In genomic region chr14:57622934-57623333, GRCm38 (mm10) we compare ENCODE assay signal across 30 mouse cellular contexts. TPM values are rescaled to one million over a fixed set of nuclear protein-coding genes. Genes with fewer than 3 reads are reported as not detected.
A peak's percentile ranks its signal among the peaks of the same experiment; 100 is the strongest.
DNase-seq lines count a peak whose midpoint lies in the region; ATAC-seq and TF ChIP-seq lines count a peak whose summit lies in the region.
"Had no signal": no experiment of that assay in that cellular context is flagged by ENCODE, and none has a peak within 500 bp of the region (broad histone marks: within the 10 kb centered on the region; RNA-seq: fewer than 3 reads in every experiment).

No protein-coding gene starts in this region.

- H3K27me3 ChIP-seq in MEL (ENCODE audit: control insufficient read depth in 1 of 2, insufficient read depth in 2 of 2, low read length in 2 of 2): no peaks in the 10 kb centered on the region
- no peaks in the 10 kb centered on the region for H3K27me3 ChIP-seq in liver, embryonic 13.5 days
- H3K27me3 ChIP-seq: embryonic facial prominence, embryonic 13.5 days; forebrain, embryonic 13.5 days; heart, embryonic 15.5 days; kidney, embryonic 15.5 days; midbrain, embryonic 13.5 days; neural tube, embryonic 13.5 days had no signal

- H3K36me3 ChIP-seq in MEL (ENCODE audit: control insufficient read depth in 1 of 2, insufficient read depth in 2 of 2, low read length in 2 of 2): peaks cover 20 to 26% of the 10 kb centered on the region in 2 experiments
- peaks cover 71% of the 10 kb centered on the region for H3K36me3 ChIP-seq in liver, embryonic 13.5 days

- no peak for TF ChIP-seq POLR2A in MEL (IDR thresholded peaks at IDR 0.05; ENCODE audit: control insufficient read depth in 1 of 2, insufficient read depth in 1 of 2, low read depth in 1 of 2, low read length in 2 of 2, poor library complexity in 1 of 2)

- no peak overlapping the region for H3K9ac ChIP-seq in MEL (ENCODE audit: control insufficient read depth, low read depth, low read length, poor library complexity, severe bottlenecking)
- H3K9ac ChIP-seq in liver, embryonic 13.5 days: no peak overlapping the region
- H3K9ac ChIP-seq: embryonic facial prominence, embryonic 13.5 days; forebrain, embryonic 13.5 days; heart, embryonic 15.5 days; kidney, embryonic 15.5 days; lung, embryonic 14.5 days; midbrain, embryonic 13.5 days; neural tube, embryonic 13.5 days had no signal

- no peak overlapping the region for H3K4me3 ChIP-seq in MEL (ENCODE audit: control insufficient read depth in 1 of 2, insufficient read depth in 1 of 2, low read depth in 2 of 2, low read length in 2 of 2)
- no peak overlapping the region for H3K4me3 ChIP-seq in liver, embryonic 13.5 days (replicated peaks)
- H3K4me3 ChIP-seq: embryonic facial prominence, embryonic 13.5 days; erythroblast, embryonic 14.5 days; forebrain, embryonic 13.5 days; heart, embryonic 15.5 days; kidney, embryonic 15.5 days; layer of hippocampus, adult 2 months; midbrain, embryonic 13.5 days; neural tube, embryonic 13.5 days had no signal

- TF ChIP-seq CTCF in MEL (IDR thresholded peaks at IDR 0.05 in 2 of 3, conservative IDR thresholded peaks at IDR 0.05 in 1 of 3; ENCODE audit: control insufficient read depth in 1 of 3, insufficient read depth in 1 of 3, low read depth in 2 of 3, low read length in 3 of 3, poor library complexity in 1 of 3, severe bottlenecking in 1 of 3): no peak

- peak; percentile 70 to 78 for TF ChIP-seq EP300 in MEL (IDR thresholded peaks at IDR 0.05; ENCODE audit: low read depth in 1 of 2, low read length in 2 of 2)

- H3K4me1 ChIP-seq in MEL (ENCODE audit: control insufficient read depth in 1 of 2, insufficient read depth in 2 of 2, low read length in 2 of 2): peaks cover 7 to 11% of the 10 kb centered on the region in 2 experiments
- H3K4me1 ChIP-seq in liver, embryonic 13.5 days (replicated peaks): peaks cover 16% of the 10 kb centered on the region
- H3K4me1 ChIP-seq: embryonic facial prominence, embryonic 13.5 days; kidney, embryonic 15.5 days had no signal

- no peak overlapping the region for H3K4me2 ChIP-seq in liver, embryonic 13.5 days
- H3K4me2 ChIP-seq: embryonic facial prominence, embryonic 13.5 days; forebrain, embryonic 13.5 days; heart, embryonic 15.5 days; kidney, embryonic 15.5 days; lung, embryonic 14.5 days; midbrain, embryonic 13.5 days; neural tube, embryonic 13.5 days had no signal

- ATAC-seq in liver, embryonic 13.5 days (ENCODE audit: low read depth): peak; percentile 83
- peak; percentile 67 for ATAC-seq in megakaryocyte progenitor cell, adult 5-6 weeks (replicated peaks; ENCODE audit: poor library complexity)
- ATAC-seq: CD4-positive, CD25-positive, alpha-beta regulatory T cell, adult 4 months; forebrain, embryonic 13.5 days; hindbrain, embryonic 16.5 days; midbrain, embryonic 13.5 days had no signal

- no peak for TF ChIP-seq RAD21 in MEL (IDR thresholded peaks at IDR 0.05; ENCODE audit: low read depth, low read length)

- H3K79me2 ChIP-seq in MEL (ENCODE audit: control insufficient read depth, insufficient read depth, low read length, poor library complexity): no peaks in the 10 kb centered on the region

- H3K27ac ChIP-seq in MEL (ENCODE audit: control insufficient read depth, low read depth, low read length): 0 out of 2 replicates have a peak overlapping the region, but pooled peaks have one; percentile 5
- H3K27ac ChIP-seq in liver, embryonic 13.5 days: no peak overlapping the region
- H3K27ac ChIP-seq: embryonic facial prominence, embryonic 13.5 days; heart, embryonic 15.5 days; kidney, embryonic 15.5 days; layer of hippocampus, adult 2 months; midbrain, embryonic 13.5 days; neural tube, embryonic 13.5 days had no signal

- DNase-seq in MEL (ENCODE audit: low read depth, low spot score): peak; percentile 67
- DNase-seq in c-Kit-positive CD71-positive TER-119-negative erythroid progenitor cells, embryonic 14.5 days (ENCODE audit: low read depth): peak; percentile 45
- DNase-seq in liver, embryonic 13.5 days: no peak
- DNase-seq in layer of hippocampus, adult 8-10 months (ENCODE audit: low spot score in 2 of 2): no peak
- no peak for DNase-seq in spleen, postnatal 14 days (ENCODE audit: low spot score in 2 of 2)
- DNase-seq in layer of hippocampus, adult 9-11 months: no peak
- DNase-seq: adrenal gland, adult 8-10 months; cerebellum, adult 18-20 months; cerebellum, postnatal 10 days; gastrocnemius, postnatal 36 days; heart, adult 18-20 months; kidney, adult 18-20 months; kidney, postnatal 25 days; layer of hippocampus, postnatal 36 days; left cerebral cortex, postnatal 4 days; lung, embryonic 14.5 days; lung, postnatal 14 days; right cerebral cortex, postnatal 4 days; thymus, postnatal 4 days had no signal

- 51% methylated on average over 3 of the region's 3 CpGs for WGBS in liver, embryonic 13.5 days (ENCODE audit: insufficient replicate concordance)

- H3K9me3 ChIP-seq in MEL (replicated peaks; ENCODE audit: insufficient read depth, low read length): no peaks in the 10 kb centered on the region
- no peaks in the 10 kb centered on the region for H3K9me3 ChIP-seq in liver, embryonic 13.5 days (replicated peaks)
- H3K9me3 ChIP-seq: embryonic facial prominence, embryonic 13.5 days; forebrain, embryonic 13.5 days; heart, embryonic 15.5 days; kidney, embryonic 15.5 days; midbrain, embryonic 13.5 days; neural tube, embryonic 13.5 days had no signal

TF ChIP-seq in MEL, 35 proteins besides CTCF, POLR2A, EP300 and RAD21:
- TF ChIP-seq ETS1 (IDR thresholded peaks at IDR 0.05; ENCODE audit: low read depth, low read length): 0 out of 2 replicates have a peak, but pooled peaks have one; percentile 41
- TF ChIP-seq MXI1 (IDR thresholded peaks at IDR 0.05; ENCODE audit: low read depth, low read length): peak; percentile 26; the same call in 1 of the 2 replicates
- no peak for TF ChIP-seq NELFE (IDR thresholded peaks at IDR 0.05; ENCODE audit: low read depth, low read length)
- TF ChIP-seq GATA1 (IDR thresholded peaks at IDR 0.05; ENCODE audit: low read depth, low read length): peak; percentile 85
- TF ChIP-seq ELF1 (IDR thresholded peaks at IDR 0.05; ENCODE audit: low read depth, low read length): 0 out of 2 replicates have a peak, but pooled peaks have one; percentile 25
- TF ChIP-seq TCF12 (IDR thresholded peaks at IDR 0.05; ENCODE audit: low read depth, low read length): peak; percentile 90
- TF ChIP-seq TAL1 (IDR thresholded peaks at IDR 0.05; ENCODE audit: low read length): peak; percentile 84
- TF ChIP-seq ZMIZ1 (IDR thresholded peaks at IDR 0.05; ENCODE audit: low read depth, low read length): no peak
- peak; percentile 81 for TF ChIP-seq RCOR1 (IDR thresholded peaks at IDR 0.05; ENCODE audit: low read depth, low read length)
- TF ChIP-seq SIN3A (IDR thresholded peaks at IDR 0.05; ENCODE audit: low read length): peak; percentile 59; the same call in 1 of the 2 replicates
TF ChIP-seq in MEL: peak in this region for 8.

RNA-seq across cellular contexts. Expression of gene Xpo4, which starts 42.3 kb away (rescaled TPM):
- 45.6 and 46.5 TPM in 2 replicates for total RNA-seq in MEL (2012; rRNA removed)
- 10 to 100 TPM in 1 of 2 experiments, not detected in 1; 32.3 TPM for polyA plus RNA-seq in MEL (2012; ENCODE audit: insufficient read depth in 1 of 2, insufficient read length in 2 of 2, low read depth in 1 of 2, low replicate concordance in 2 of 2, missing spikeins in 1 of 2)
- 17.5 and 19.3 TPM in 2 replicates for polyA plus RNA-seq in liver, embryonic 13.5 days (2015; fragmentation: Nextera tagmentation; extraction: Ambion mirVana)
- total RNA-seq in megakaryocyte progenitor cell, adult 5-6 weeks (2015): 37.2 and 38.5 TPM in 2 replicates
- 31.2 and 43.2 TPM in 2 replicates for total RNA-seq in megakaryocyte progenitor cell, adult 5-6 weeks (2017)
- 10 to 100 TPM; 11.8 to 17.7 (median 14.4) TPM for total RNA-seq in layer of hippocampus, adult 8-10 months (2022)

RNA-seq across cellular contexts. Expression of gene Eef1akmt1, which starts 51.5 kb away (rescaled TPM):
- 40.6 and 44.0 TPM in 2 replicates for total RNA-seq in MEL (2012; rRNA removed)
- polyA plus RNA-seq in MEL (2012; ENCODE audit: insufficient read depth in 1 of 2, insufficient read length in 2 of 2, low read depth in 1 of 2, low replicate concordance in 2 of 2, missing spikeins in 1 of 2): 10 to 100 TPM in 1 of 2 experiments, not detected in 1; 51.0 TPM
- polyA plus RNA-seq in liver, embryonic 13.5 days (2015; fragmentation: Nextera tagmentation; extraction: Ambion mirVana): 47.3 and 52.6 TPM in 2 replicates
- 43.6 and 49.5 TPM in 2 replicates for total RNA-seq in megakaryocyte progenitor cell, adult 5-6 weeks (2015)
- 14.0 and 24.2 TPM in 2 replicates for total RNA-seq in megakaryocyte progenitor cell, adult 5-6 weeks (2017)
- total RNA-seq in layer of hippocampus, adult 8-10 months (2022): 10 to 100 TPM; 28.5 to 34.4 (median 32.4) TPM

Comparison
In these comparisons a context has a peak if more than half of its experiments do, and no peak if none do; other contexts are left out.
1. DNase-seq: peak in MEL (single experiment) and c-Kit-positive CD71-positive TER-119-negative erythroid progenitor cells, embryonic 14.5 days (single experiment); none in liver, embryonic 13.5 days (single experiment), layer of hippocampus, adult 8-10 months (0 of 2), spleen, postnatal 14 days (0 of 2) and layer of hippocampus, adult 9-11 months (single experiment).